Mouse (Mus musculus) MEL (cell line): ENCODE data around the gene Dnph1. TPM values are rescaled to one million over a fixed set of nuclear protein-coding genes. Genes with fewer than 3 reads are reported as not detected.

ENCODE experiments used
- DNase-seq: peaks from one replicate; pipeline ENCODE4 v3.0.0; 2011; ENCODE audit warnings: low read depth, low spot score
- H3K27ac ChIP-seq: 2 replicates; pipeline ENCODE4 v1.5.1; 2012; ENCODE audit warnings: low read depth, mild to moderate bottlenecking, control low read depth, low read length, moderate library complexity; ENCODE audit not compliant: control insufficient read depth
- H3K27me3 ChIP-seq, 2 experiments: fragments of 150-350 bp in 1 of 2; sonication (generic) in 1 of 2; 2 replicates each; pipeline ENCODE4 v1.6.1; 2012; ENCODE audit warnings: low read length in 2 of 2, mild to moderate bottlenecking in 2 of 2, improper control_type of control experiment in 1 of 2, moderate library complexity in 1 of 2; ENCODE audit not compliant: insufficient read depth in 2 of 2, control insufficient read depth in 1 of 2
- H3K36me3 ChIP-seq, 2 experiments: 2 replicates each; pipeline ENCODE4 v1.6.1; 2012 to 2014; ENCODE audit warnings: low read length in 2 of 2, improper control_type of control experiment in 1 of 2, inconsistent platforms in 1 of 2, mild to moderate bottlenecking in 1 of 2; ENCODE audit not compliant: insufficient read depth in 2 of 2, control insufficient read depth in 1 of 2
- H3K4me1 ChIP-seq, 2 experiments: fragments of 150-350 bp in 1 of 2; sonication (generic) in 1 of 2; 2 replicates each; pipeline ENCODE4 v1.6.1; 2012; ENCODE audit warnings: low read length in 2 of 2, improper control_type of control experiment in 1 of 2, mild to moderate bottlenecking in 1 of 2; ENCODE audit not compliant: insufficient read depth in 2 of 2, control insufficient read depth in 1 of 2
- H3K4me3 ChIP-seq, 2 experiments: fragments of 150-350 bp in 1 of 2; sonication (generic) in 1 of 2; 2 replicates each; pipeline ENCODE4 v1.5.1; 2012; ENCODE audit warnings: low read depth in 2 of 2, low read length in 2 of 2, mild to moderate bottlenecking in 2 of 2, moderate library complexity in 2 of 2, control low read depth in 1 of 2, improper control_type of control experiment in 1 of 2; ENCODE audit not compliant: control insufficient read depth in 1 of 2, insufficient read depth in 1 of 2
- H3K79me2 ChIP-seq: 2 replicates; pipeline ENCODE4 v1.6.1; 2012; ENCODE audit warnings: mild to moderate bottlenecking, low read length, moderate library complexity; ENCODE audit not compliant: control insufficient read depth, poor library complexity, insufficient read depth
- H3K9ac ChIP-seq: 2 replicates; pipeline ENCODE4 v1.6.1; 2012; ENCODE audit warnings: low read depth, mild to moderate bottlenecking, control low read depth, low read length, moderate library complexity; ENCODE audit not compliant: control insufficient read depth, poor library complexity, severe bottlenecking
- H3K9me3 ChIP-seq: fragments of 150-350 bp; sonication (generic); replicated peaks from 2 replicates; pipeline ENCODE4 v1.6.1; 2012; ENCODE audit warnings: mild to moderate bottlenecking, low read length, improper control_type of control experiment, moderate library complexity; ENCODE audit not compliant: insufficient read depth
- CHD1 ChIP-seq: IDR thresholded peaks from 2 replicates; pipeline ENCODE4 v1.6.1; 2012; ENCODE audit warnings: low read depth, mild to moderate bottlenecking, inconsistent platforms, low read length, improper control_type of control experiment
- CHD2 ChIP-seq: IDR thresholded peaks from 2 replicates; pipeline ENCODE4 v1.6.1; 2011; ENCODE audit warnings: low read length, improper control_type of control experiment
- CTCF ChIP-seq, 3 experiments: IDR thresholded peaks in 2 of 3; conservative IDR thresholded peaks in 1 of 3; 2 replicates each; pipeline ENCODE4 v1.5.1; 2011 to 2012; ENCODE audit warnings: low read length in 3 of 3, low read depth in 2 of 3, mild to moderate bottlenecking in 2 of 3, improper control_type of control experiment in 1 of 3, inconsistent platforms in 1 of 3, mixed read lengths in 1 of 3, moderate library complexity in 1 of 3; ENCODE audit not compliant: control insufficient read depth in 1 of 3, insufficient read depth in 1 of 3, poor library complexity in 1 of 3, severe bottlenecking in 1 of 3
- ELF1 ChIP-seq: IDR thresholded peaks from 2 replicates; pipeline ENCODE4 v1.6.1; 2014; ENCODE audit warnings: low read depth, mild to moderate bottlenecking, inconsistent platforms, low read length, improper control_type of control experiment, moderate library complexity
- EP300 ChIP-seq, 2 experiments: IDR thresholded peaks; 2 replicates each; pipeline ENCODE4 v1.6.1; 2011; ENCODE audit warnings: improper control_type of control experiment in 2 of 2, low read length in 2 of 2, low read depth in 1 of 2, mild to moderate bottlenecking in 1 of 2
- JUND ChIP-seq: IDR thresholded peaks from 2 replicates; pipeline ENCODE4 v1.6.1; 2011; ENCODE audit warnings: low read depth, mild to moderate bottlenecking, improper control_type of control experiment, low read length
- KAT2A ChIP-seq: conservative IDR thresholded peaks from 2 replicates; pipeline ENCODE4 v1.6.1; 2012; ENCODE audit warnings: low read depth, low read length, improper control_type of control experiment, inconsistent platforms
- MAFK ChIP-seq: IDR thresholded peaks from 2 replicates; pipeline ENCODE4 v1.6.1; 2011; ENCODE audit warnings: low read depth, mild to moderate bottlenecking, low read length, improper control_type of control experiment, borderline replicate concordance
- MAX ChIP-seq: IDR thresholded peaks from 2 replicates; pipeline ENCODE4 v1.6.1; 2011; ENCODE audit warnings: low read length, improper control_type of control experiment
- MXI1 ChIP-seq: IDR thresholded peaks from 2 replicates; pipeline ENCODE4 v1.6.1; 2011; ENCODE audit warnings: mild to moderate bottlenecking, low read depth, low read length, improper control_type of control experiment
- POLR2A ChIP-seq, 2 experiments: IDR thresholded peaks; 2 replicates each; pipeline ENCODE4 v1.6.1; 2011 to 2012; ENCODE audit warnings: low read length in 2 of 2, mild to moderate bottlenecking in 2 of 2, control low read depth in 1 of 2, improper control_type of control experiment in 1 of 2, low read depth in 1 of 2, moderate library complexity in 1 of 2; ENCODE audit not compliant: control insufficient read depth in 1 of 2, insufficient read depth in 1 of 2, poor library complexity in 1 of 2
- POLR2AphosphoS2 ChIP-seq: IDR thresholded peaks from 2 replicates; pipeline ENCODE4 v1.6.1; 2011; ENCODE audit warnings: low read length, improper control_type of control experiment
- POLR2AphosphoS5 ChIP-seq: IDR thresholded peaks from 2 replicates; pipeline ENCODE4 v1.6.1; 2012; ENCODE audit warnings: low read depth, borderline replicate concordance, mild to moderate bottlenecking, inconsistent platforms, low read length, moderate library complexity, mixed read lengths
- RAD21 ChIP-seq: IDR thresholded peaks from 2 replicates; pipeline ENCODE4 v1.6.1; 2011; ENCODE audit warnings: mild to moderate bottlenecking, low read depth, low read length, improper control_type of control experiment
- RCOR1 ChIP-seq: IDR thresholded peaks from 2 replicates; pipeline ENCODE4 v1.6.1; 2012; ENCODE audit warnings: low read depth, mild to moderate bottlenecking, inconsistent platforms, low read length, improper control_type of control experiment
- SIN3A ChIP-seq: IDR thresholded peaks from 2 replicates; pipeline ENCODE4 v1.6.1; 2012; ENCODE audit warnings: low read length, improper control_type of control experiment, inconsistent platforms
- TAL1 ChIP-seq: IDR thresholded peaks from 2 replicates; pipeline ENCODE4 v1.6.1; 2012; ENCODE audit warnings: mild to moderate bottlenecking, inconsistent platforms, low read length, moderate library complexity, mixed read lengths
- TBP ChIP-seq: IDR thresholded peaks from 2 replicates; pipeline ENCODE4 v1.8.0; 2011; ENCODE audit warnings: low read depth, low read length, improper control_type of control experiment
- TCF12 ChIP-seq: IDR thresholded peaks from 2 replicates; pipeline ENCODE4 v1.6.1; 2014; ENCODE audit warnings: low read depth, mild to moderate bottlenecking, inconsistent platforms, low read length, improper control_type of control experiment, moderate library complexity
- UBTF ChIP-seq: IDR thresholded peaks from 2 replicates; pipeline ENCODE4 v1.6.1; 2012; ENCODE audit warnings: low read depth, mild to moderate bottlenecking, inconsistent platforms, low read length, improper control_type of control experiment, moderate library complexity, borderline replicate concordance; ENCODE audit not compliant: insufficient read depth
- USF1 ChIP-seq: IDR thresholded peaks from 2 replicates; pipeline ENCODE4 v1.6.1; 2014; ENCODE audit warnings: low read depth, mild to moderate bottlenecking, inconsistent platforms, low read length, improper control_type of control experiment, moderate library complexity
- ZC3H11A ChIP-seq: IDR thresholded peaks from 2 replicates; pipeline ENCODE4 v1.6.1; 2012; ENCODE audit warnings: low read depth, mild to moderate bottlenecking, inconsistent platforms, low read length, improper control_type of control experiment
- ZKSCAN1 ChIP-seq: IDR thresholded peaks from 2 replicates; pipeline ENCODE4 v1.6.1; 2012; ENCODE audit warnings: low read depth, mild to moderate bottlenecking, inconsistent platforms, low read length, improper control_type of control experiment, moderate library complexity
- ZNF384 ChIP-seq: IDR thresholded peaks from 2 replicates; pipeline ENCODE4 v1.6.1; 2012; ENCODE audit warnings: low read depth, mild to moderate bottlenecking, inconsistent platforms, low read length, improper control_type of control experiment
- polyA plus RNA-seq, 2 experiments: library from polyadenylated mRNA; stranded (reverse) in 1 of 2; unstranded in 1 of 2; fragments of >175 nt in 1 of 2; fragments of >200 nt in 1 of 2; gene quantifications; 2 replicates each; pipeline versions ENCODE4 v1.2.1 to v1.2.4; 2012; ENCODE audit warnings: low replicate concordance in 2 of 2, low read depth in 1 of 2; ENCODE audit not compliant: insufficient read length in 2 of 2, insufficient read depth in 1 of 2, missing spikeins in 1 of 2
- total RNA-seq: library from RNA; depleted of rRNA; stranded (reverse); fragments of 300-350 nt; gene quantifications from 2 replicates; pipeline ENCODE4 v1.2.3, GENCODE M21; 2012

Gene Dnph1
- total and polyA plus RNA-seq, 3 experiments: 40.8 to 86.5 TPM; not detected in 1

- TF ChIP-seq TBP (no peak), SIN3A (no peak), TCF12 (no peak), MXI1 (no peak), KAT2A (no peak), MAX (no peak), ZC3H11A (no peak), RCOR1 (no peak), CHD2 (no peak), TAL1 (no peak), USF1 (no peak), CHD1 (no peak), CTCF (IDR thresholded peaks at IDR 0.05 in 2 of 3, conservative IDR thresholded peaks at IDR 0.05 in 1 of 3; ENCODE audit: control insufficient read depth in 1 of 3, insufficient read depth in 1 of 3, low read depth in 2 of 3, low read length in 3 of 3, poor library complexity in 1 of 3, severe bottlenecking in 1 of 3) (no peak), POLR2AphosphoS2 (no peak), EP300 (IDR thresholded peaks at IDR 0.05; ENCODE audit: low read depth in 1 of 2, low read length in 2 of 2) (no peak), UBTF (no peak), POLR2A (IDR thresholded peaks at IDR 0.05; ENCODE audit: control insufficient read depth in 1 of 2, insufficient read depth in 1 of 2, low read depth in 1 of 2, low read length in 2 of 2, poor library complexity in 1 of 2) (no peak), ZNF384 (no peak), ZKSCAN1 (no peak)
- no peak for DNase-seq
- Histone ChIP-seq H3K27ac (no peak overlapping the region), H3K27me3 (peaks cover 0 to 1% of the 10 kb centered on the region in 2 experiments; a peak in 1 of 4 replicates), H3K9ac (no peak overlapping the region), H3K4me3 (no peak overlapping the region), H3K4me1 (no peaks in the 10 kb centered on the region), H3K36me3 (no peaks in the 10 kb centered on the region), H3K79me2 (no peaks in the 10 kb centered on the region), H3K9me3 (no peaks in the 10 kb centered on the region)
Measured at GRCm38 (mm10) chr17:46454539-46454938, 42.0 kb upstream of the Dnph1 start.

- Histone ChIP-seq H3K36me3 (no peaks in the 10 kb centered on the region), H3K4me3 (no peak overlapping the region), H3K9me3 (no peaks in the 10 kb centered on the region), H3K4me1 (no peaks in the 10 kb centered on the region), H3K27me3 (peaks cover 0 to 1% of the 10 kb centered on the region in 2 experiments; a peak in 1 of 4 replicates), H3K27ac (no peak overlapping the region), H3K9ac (no peak overlapping the region), H3K79me2 (no peaks in the 10 kb centered on the region)
- DNase-seq: no peak
- TF ChIP-seq CHD2 (no peak), RAD21 (no peak), TBP (no peak), MAFK (no peak), CHD1 (no peak), POLR2AphosphoS2 (no peak), ZNF384 (no peak), EP300 (IDR thresholded peaks at IDR 0.05; ENCODE audit: low read depth in 1 of 2, low read length in 2 of 2) (no peak), POLR2AphosphoS5 (no peak), ELF1 (no peak), JUND (no peak)
Measured at GRCm38 (mm10) chr17:46455110-46455691, 41.3 kb upstream of the Dnph1 start.
